Mouse (Mus musculus): ENCODE data around the gene Sycn. TPM values are rescaled to one million over a fixed set of nuclear protein-coding genes. Genes with fewer than 3 reads are reported as not detected.
"Not testable (repeated sequence)": the region's sequence is repeated elsewhere in the genome, so short reads cannot be mapped to it uniquely, and the experiment has no call there.

The Sycn gene
- not detected in 2 replicates for polyA plus RNA-seq (2015; fragmentation: Nextera tagmentation; extraction: Ambion mirVana)

- WGBS, result 85% methylated on average over 4 of the region's 4 CpGs
- no peak within 1 kb of the TSS for H3K27ac ChIP-seq (ENCODE audit: low read length)
- H3K27me3 ChIP-seq (replicated peaks; ENCODE audit: control insufficient read depth, insufficient read depth, low read length), result peaks cover 12% of the 10 kb centered on the region
- H3K9ac ChIP-seq (replicated peaks; ENCODE audit: low read depth, low read length), result no peak within 1 kb of the TSS
- H3K4me2 ChIP-seq (ENCODE audit: low read length), result no peak within 1 kb of the TSS
- H3K4me3 ChIP-seq (replicated peaks; ENCODE audit: low read length), result no peak within 1 kb of the TSS
- ATAC-seq, result no peak
- H3K9me3 ChIP-seq (ENCODE audit: control insufficient read depth, low read length), result no peaks in the 10 kb centered on the region
- H3K36me3 ChIP-seq (ENCODE audit: control insufficient read depth, insufficient read depth), result no peaks in the 10 kb centered on the region
- H3K4me1 ChIP-seq (replicated peaks; ENCODE audit: control insufficient read depth, insufficient read depth, low read length), result no peaks in the 10 kb centered on the region
These were observed at the start of gene Sycn for GRCm38 (mm10) chr7:28540526-28540925. Sycn (plus strand) TSS chr7:28540885.

- H3K27me3 ChIP-seq (replicated peaks; ENCODE audit: control insufficient read depth, insufficient read depth, low read length), result 0 out of 2 replicates have a peak, but pooled peaks cover 2% of the 10 kb centered on the region
- peaks cover 5% of the 10 kb centered on the region for H3K4me1 ChIP-seq (replicated peaks; ENCODE audit: control insufficient read depth, insufficient read depth, low read length)
- H3K9me3 ChIP-seq (ENCODE audit: control insufficient read depth, low read length), result no peaks in the 10 kb centered on the region
- 31% methylated on average over 14 of the region's 14 CpGs for WGBS
- no peak overlapping the region for H3K9ac ChIP-seq (replicated peaks; ENCODE audit: low read depth, low read length)
- ATAC-seq, result no peak
- H3K4me3 ChIP-seq (replicated peaks; ENCODE audit: low read length), result no peak overlapping the region
- no peak overlapping the region for H3K4me2 ChIP-seq (ENCODE audit: low read length)
- no peak overlapping the region for H3K27ac ChIP-seq (ENCODE audit: low read length)
- no peaks in the 10 kb centered on the region for H3K36me3 ChIP-seq (ENCODE audit: control insufficient read depth, insufficient read depth)
These were observed 49.8 kb upstream of the Sycn start for GRCm38 (mm10) chr7:28490903-28491302.

- Histone ChIP-seq H3K9me3 (ENCODE audit: control insufficient read depth, low read length) (no peaks in the 10 kb centered on the region), H3K27ac (ENCODE audit: low read length) (no peak overlapping the region), H3K27me3 (replicated peaks; ENCODE audit: control insufficient read depth, insufficient read depth, low read length) (0 out of 2 replicates have a peak, but pooled peaks cover under 1% of the 10 kb centered on the region), H3K4me3 (replicated peaks; ENCODE audit: low read length) (no peak overlapping the region), H3K9ac (replicated peaks; ENCODE audit: low read depth, low read length) (no peak overlapping the region), H3K36me3 (ENCODE audit: control insufficient read depth, insufficient read depth) (no peaks in the 10 kb centered on the region), H3K4me2 (ENCODE audit: low read length) (no peak overlapping the region), H3K4me1 (replicated peaks; ENCODE audit: control insufficient read depth, insufficient read depth, low read length) (peaks cover 5% of the 10 kb centered on the region)
- no peak for ATAC-seq
- WGBS, result 83% methylated on average over 8 of the region's 8 CpGs
These were observed 48.4 kb upstream of the Sycn start for GRCm38 (mm10) chr7:28492310-28492709.

- no peak overlapping the region for H3K4me2 ChIP-seq (ENCODE audit: low read length)
- ATAC-seq, result no peak
These were observed 45.3 kb upstream of the Sycn start for GRCm38 (mm10) chr7:28495426-28495825.

GRCm38 (mm10) chr7:28505585-28505984, 35.1 kb upstream of the Sycn start:
- ATAC-seq, result no peak
- 11% methylated on average over 5 of the region's 5 CpGs for WGBS
- Histone ChIP-seq H3K4me2 (ENCODE audit: low read length) (no peak overlapping the region), H3K4me3 (replicated peaks; ENCODE audit: low read length) (no peak overlapping the region), H3K36me3 (ENCODE audit: control insufficient read depth, insufficient read depth) (no peaks in the 10 kb centered on the region), H3K4me1 (replicated peaks; ENCODE audit: control insufficient read depth, insufficient read depth, low read length) (no peaks in the 10 kb centered on the region), H3K9ac (replicated peaks; ENCODE audit: low read depth, low read length) (no peak overlapping the region), H3K27ac (ENCODE audit: low read length) (no peak overlapping the region), H3K27me3 (replicated peaks; ENCODE audit: control insufficient read depth, insufficient read depth, low read length) (no peaks in the 10 kb centered on the region), H3K9me3 (ENCODE audit: control insufficient read depth, low read length) (no peaks in the 10 kb centered on the region)

More at GRCm38 (mm10) chr7:28495426-28495825, 45.3 kb upstream of the Sycn start:
- Histone ChIP-seq H3K4me3 (replicated peaks; ENCODE audit: low read length) (no peak overlapping the region), H3K9me3 (ENCODE audit: control insufficient read depth, low read length) (no peaks in the 10 kb centered on the region), H3K4me1 (replicated peaks; ENCODE audit: control insufficient read depth, insufficient read depth, low read length) (no peaks in the 10 kb centered on the region), H3K36me3 (ENCODE audit: control insufficient read depth, insufficient read depth) (no peaks in the 10 kb centered on the region), H3K27ac (ENCODE audit: low read length) (no peak overlapping the region), H3K27me3 (replicated peaks; ENCODE audit: control insufficient read depth, insufficient read depth, low read length) (no peaks in the 10 kb centered on the region), H3K9ac (replicated peaks; ENCODE audit: low read depth, low read length) (no peak overlapping the region)
- WGBS, result 63% methylated on average over 11 of the region's 11 CpGs

- H3K4me1 ChIP-seq (replicated peaks; ENCODE audit: control insufficient read depth, insufficient read depth, low read length); H3K36me3 ChIP-seq (ENCODE audit: control insufficient read depth, insufficient read depth); ATAC-seq; H3K9ac ChIP-seq (replicated peaks; ENCODE audit: low read depth, low read length); H3K27me3 ChIP-seq (replicated peaks; ENCODE audit: control insufficient read depth, insufficient read depth, low read length); H3K27ac ChIP-seq (ENCODE audit: low read length); H3K4me2 ChIP-seq (ENCODE audit: low read length); H3K9me3 ChIP-seq (ENCODE audit: control insufficient read depth, low read length); H3K4me3 ChIP-seq (replicated peaks; ENCODE audit: low read length): not testable (repeated sequence)
- WGBS, result 40% methylated on average over 1 of the region's 2 CpGs
These were observed 31.6 kb upstream of the Sycn start for GRCm38 (mm10) chr7:28509121-28509520.

GRCm38 (mm10) chr7:28510405-28510974, 30.2 kb upstream of the Sycn start, which contains the start of gene Ifnl2:
Ifnl2 (minus strand) TSS chr7:28510455.
- H3K4me2 ChIP-seq (ENCODE audit: low read length); H3K36me3 ChIP-seq (ENCODE audit: control insufficient read depth, insufficient read depth); H3K27me3 ChIP-seq (replicated peaks; ENCODE audit: control insufficient read depth, insufficient read depth, low read length); H3K9ac ChIP-seq (replicated peaks; ENCODE audit: low read depth, low read length); H3K4me1 ChIP-seq (replicated peaks; ENCODE audit: control insufficient read depth, insufficient read depth, low read length); H3K9me3 ChIP-seq (ENCODE audit: control insufficient read depth, low read length); ATAC-seq; H3K4me3 ChIP-seq (replicated peaks; ENCODE audit: low read length); H3K27ac ChIP-seq (ENCODE audit: low read length): not testable (repeated sequence)
- WGBS, result 63% methylated on average over 8 of the region's 8 CpGs

GRCm38 (mm10) chr7:28511441-28511840, 29.2 kb upstream of the Sycn start:
- WGBS, result 68% methylated on average over 8 of the region's 8 CpGs
- no peaks in the 10 kb centered on the region for H3K4me1 ChIP-seq (replicated peaks; ENCODE audit: control insufficient read depth, insufficient read depth, low read length)
- ATAC-seq, result no peak
- no peak overlapping the region for H3K27ac ChIP-seq (ENCODE audit: low read length)
- no peak overlapping the region for H3K4me3 ChIP-seq (replicated peaks; ENCODE audit: low read length)
- H3K36me3 ChIP-seq (ENCODE audit: control insufficient read depth, insufficient read depth), result no peaks in the 10 kb centered on the region
- H3K27me3 ChIP-seq (replicated peaks; ENCODE audit: control insufficient read depth, insufficient read depth, low read length), result no peaks in the 10 kb centered on the region
- H3K9ac ChIP-seq (replicated peaks; ENCODE audit: low read depth, low read length), result no peak overlapping the region
- no peaks in the 10 kb centered on the region for H3K9me3 ChIP-seq (ENCODE audit: control insufficient read depth, low read length)
- no peak overlapping the region for H3K4me2 ChIP-seq (ENCODE audit: low read length)

GRCm38 (mm10) chr7:28522536-28522935, 18.1 kb upstream of the Sycn start, which contains the start of gene Ifnl3:
Ifnl3 (plus strand) TSS chr7:28522836.
- H3K27me3 ChIP-seq (replicated peaks; ENCODE audit: control insufficient read depth, insufficient read depth, low read length); H3K9me3 ChIP-seq (ENCODE audit: control insufficient read depth, low read length); H3K9ac ChIP-seq (replicated peaks; ENCODE audit: low read depth, low read length); H3K4me3 ChIP-seq (replicated peaks; ENCODE audit: low read length); ATAC-seq; H3K4me2 ChIP-seq (ENCODE audit: low read length); H3K27ac ChIP-seq (ENCODE audit: low read length); H3K4me1 ChIP-seq (replicated peaks; ENCODE audit: control insufficient read depth, insufficient read depth, low read length); H3K36me3 ChIP-seq (ENCODE audit: control insufficient read depth, insufficient read depth): not testable (repeated sequence)
- WGBS, result 72% methylated on average over 5 of the region's 6 CpGs

All from forebrain, embryonic 16.5 days (tissue).